Mouse (Mus musculus) ovary, adult 18-20 months (tissue): ENCODE measurements around the gene Fam186a.
"Not testable (repeated sequence)": the region's sequence is repeated elsewhere in the genome, so short reads cannot be mapped to it uniquely, and the experiment has no call there.

Experiments
- DNase-seq: peaks from one replicate; pipeline ENCODE4 v3.0.0; 2022; ENCODE audit warnings: low spot score, mixed read lengths

The Fam186a gene

DNA sequence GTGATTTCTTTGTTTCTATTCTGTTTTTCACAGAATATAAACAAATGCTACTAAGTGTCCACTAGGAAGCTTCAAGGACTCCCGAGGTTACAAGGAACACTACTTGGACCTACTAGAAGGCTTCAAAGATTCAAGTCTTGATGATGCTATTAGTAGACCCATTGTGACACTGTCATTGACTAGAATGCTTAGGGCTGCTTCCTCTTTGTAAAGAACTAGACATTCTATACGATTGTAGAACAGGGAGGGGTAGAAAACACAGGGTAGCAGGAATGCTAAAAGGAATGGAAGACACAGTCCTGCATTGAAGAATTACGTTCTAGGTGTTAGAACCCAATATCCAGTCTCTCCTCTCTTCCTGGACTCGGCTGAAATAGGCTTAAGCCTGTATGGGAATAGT is at the start of gene Fam186a:
Gene Fam186a (minus strand): TSS at position 101 of the 400 bp plus-strand sequence.
- DNase-seq = no peak

DNA sequence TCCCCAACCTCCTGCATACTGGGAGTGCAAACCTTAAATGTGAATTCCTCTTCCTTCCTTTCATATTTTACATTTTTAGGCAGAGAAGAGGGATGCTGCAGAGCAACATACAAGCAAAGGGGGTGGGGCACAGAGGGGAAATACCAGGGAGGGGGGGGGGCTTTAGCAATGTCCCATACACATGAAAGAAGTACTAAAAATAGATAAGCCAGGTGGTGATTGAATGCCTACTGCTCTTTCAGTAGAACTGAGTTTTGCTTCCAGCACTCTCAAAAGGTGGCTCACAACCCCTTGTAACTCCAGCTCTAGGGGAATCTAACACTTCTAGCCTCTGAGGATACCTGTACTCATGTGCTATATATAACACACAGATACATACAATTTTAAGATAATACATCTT is 39.3 kb upstream of the Fam186a start:
- DNase-seq = no peak

DNA sequence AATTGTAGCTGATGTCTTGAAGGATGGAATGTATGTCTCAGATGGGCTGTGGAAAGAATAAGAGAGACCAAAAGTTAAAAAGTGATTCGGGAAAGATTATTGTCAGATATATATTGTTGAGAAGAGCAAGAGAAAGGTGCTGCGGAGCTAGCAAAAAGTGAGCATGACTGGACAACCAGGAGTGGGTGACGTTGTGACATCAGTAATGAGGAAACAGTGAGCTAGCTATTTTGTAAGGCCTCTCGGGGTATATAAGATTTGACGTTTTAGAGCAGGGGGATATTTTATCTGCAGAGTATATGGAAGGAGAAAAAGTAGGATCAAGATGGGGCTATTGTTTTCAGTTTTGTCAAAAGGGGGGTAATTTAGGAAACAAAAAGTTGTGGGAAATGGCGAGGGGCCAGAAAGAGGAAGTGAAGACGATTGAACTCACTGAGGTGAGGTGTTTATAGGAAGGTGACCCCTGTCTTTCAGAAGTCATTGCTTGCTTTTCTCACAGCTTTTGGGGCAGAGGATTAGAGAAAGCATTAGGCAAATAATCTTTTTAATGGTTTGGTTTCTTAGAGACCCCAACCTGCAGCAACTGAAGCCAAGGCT is 37.9 kb upstream of the Fam186a start:
- no peak for DNase-seq

DNA sequence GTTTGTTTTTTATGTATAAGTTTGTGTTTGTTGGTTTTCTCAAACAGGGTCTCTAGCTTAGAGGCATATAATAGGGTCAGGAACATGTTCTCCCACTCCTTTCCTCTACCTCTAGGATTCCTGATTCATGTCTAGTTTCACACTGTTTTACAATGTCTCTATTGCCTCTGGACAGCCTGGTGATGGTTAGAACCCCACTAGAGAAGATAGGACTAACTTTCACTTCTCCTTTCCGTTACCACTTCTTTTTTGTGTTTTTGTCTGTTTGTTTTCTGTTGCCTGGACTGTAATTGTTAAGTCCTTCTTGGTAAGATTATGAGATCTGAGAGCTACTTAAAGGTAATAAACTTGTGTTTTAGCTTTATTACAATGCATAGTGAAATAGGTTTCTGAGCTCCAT is 32.5 kb upstream of the Fam186a start:
- no peak for DNase-seq

DNA sequence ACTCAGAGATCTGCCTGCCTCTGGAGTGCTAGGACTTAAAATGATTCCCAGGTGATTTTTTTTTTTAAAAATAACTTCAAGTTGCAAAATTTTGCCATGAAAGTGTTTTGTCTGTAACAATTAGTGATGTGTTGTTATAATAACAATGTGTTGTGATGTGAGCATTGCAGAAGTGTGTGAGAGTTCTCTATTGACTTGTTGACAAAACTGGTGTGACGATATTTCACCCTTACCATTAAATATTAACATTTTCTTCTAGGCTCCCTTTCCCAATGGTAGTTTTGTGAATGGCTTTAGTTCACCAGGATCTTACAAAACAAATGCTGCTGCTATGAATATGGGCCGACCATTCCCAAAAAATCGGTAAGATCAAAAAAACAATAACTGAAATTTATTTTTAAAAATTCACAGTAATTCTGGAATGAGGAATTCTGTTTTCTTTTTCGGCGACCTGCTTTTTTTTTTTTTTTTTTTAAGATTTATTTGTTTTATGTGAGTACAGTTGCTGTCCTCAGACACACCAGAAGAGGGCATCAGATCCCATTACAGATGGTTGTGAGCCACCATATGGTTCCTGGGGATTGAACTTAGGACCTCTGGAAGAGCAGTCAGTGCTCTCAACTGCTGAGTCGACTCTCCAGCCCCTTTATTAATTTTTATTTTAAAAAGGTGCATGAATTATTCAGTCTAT is 30.4 kb upstream of the Fam186a start:
- DNase-seq = no peak

DNA sequence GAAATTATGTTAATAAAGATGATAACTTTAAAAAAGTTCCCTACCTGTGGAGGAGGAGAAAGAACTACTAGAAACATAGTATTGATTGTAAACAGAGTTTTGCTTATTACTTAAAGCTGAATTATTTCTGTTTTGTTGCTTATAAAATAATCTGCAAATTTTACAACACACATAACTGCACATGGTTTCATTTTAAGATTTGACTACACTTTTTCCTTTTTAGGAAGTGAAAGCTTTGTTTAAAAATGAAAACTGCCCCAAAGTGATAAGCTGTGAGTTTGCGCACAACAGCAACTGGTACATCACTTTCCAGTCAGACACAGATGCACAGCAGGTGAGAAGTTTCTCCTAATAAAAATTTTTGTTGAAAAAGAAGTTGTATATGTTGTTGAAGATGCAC is 26.2 kb upstream of the Fam186a start:
- no peak for DNase-seq

DNA sequence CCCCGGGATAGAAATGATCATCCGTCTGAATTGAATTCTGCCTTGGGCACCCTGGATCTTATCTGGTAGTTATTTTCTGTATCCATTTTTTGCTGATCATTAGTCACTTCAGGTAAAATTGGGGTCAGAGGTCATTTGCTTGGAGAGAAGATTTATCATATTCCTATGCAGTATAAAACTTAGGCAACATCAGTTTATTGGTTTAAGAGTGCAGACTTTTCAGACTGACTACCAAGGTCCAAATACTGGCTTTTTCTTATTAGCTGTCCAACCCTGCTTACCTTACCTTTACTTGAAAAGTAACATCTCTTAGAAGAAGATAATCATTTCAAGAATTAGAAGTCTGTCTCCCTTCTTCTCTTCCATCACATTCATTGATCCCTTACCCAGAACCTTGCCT is 12.9 kb upstream of the Fam186a start:
- DNase-seq = no peak

DNA sequence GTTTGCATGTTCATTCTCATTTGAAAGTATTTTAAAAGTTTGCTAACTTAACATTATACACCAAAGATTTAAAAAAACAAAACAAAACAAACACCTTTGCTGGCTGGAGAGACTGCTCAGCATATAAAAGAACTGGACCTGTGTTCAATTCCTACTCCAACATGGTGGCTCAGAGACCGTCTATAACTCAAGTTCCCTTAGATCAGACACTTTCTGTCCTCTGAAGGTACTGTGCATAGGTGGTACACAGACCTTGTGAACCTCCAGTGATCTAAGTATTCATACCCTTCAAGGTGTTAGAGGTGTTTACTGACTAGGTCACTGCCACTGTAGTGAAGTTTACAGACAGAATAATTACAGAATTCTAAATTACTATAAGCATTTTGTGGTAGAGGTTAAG is 12.4 kb upstream of the Fam186a start:
- DNase-seq = no peak

DNA sequence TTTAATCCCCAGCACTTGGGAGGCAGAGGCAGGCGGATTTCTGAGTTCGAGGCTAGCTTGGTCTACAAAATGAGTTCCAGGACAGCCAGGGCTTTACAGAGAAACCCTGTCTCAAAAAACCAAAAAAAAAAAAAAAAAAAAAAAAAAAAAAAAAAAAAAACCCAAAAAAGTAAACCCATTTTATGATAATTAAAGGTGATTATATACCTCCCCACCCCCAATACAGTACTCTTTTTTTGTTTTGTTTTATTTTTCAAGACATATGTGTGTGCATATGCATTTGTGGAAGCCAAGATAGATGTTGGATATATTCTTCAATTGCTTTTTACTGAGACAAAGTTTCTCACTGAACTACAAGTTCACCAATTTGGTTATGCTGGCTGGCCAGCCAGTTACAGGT is 9.3 kb upstream of the Fam186a start:
- not testable (repeated sequence) for DNase-seq

DNA sequence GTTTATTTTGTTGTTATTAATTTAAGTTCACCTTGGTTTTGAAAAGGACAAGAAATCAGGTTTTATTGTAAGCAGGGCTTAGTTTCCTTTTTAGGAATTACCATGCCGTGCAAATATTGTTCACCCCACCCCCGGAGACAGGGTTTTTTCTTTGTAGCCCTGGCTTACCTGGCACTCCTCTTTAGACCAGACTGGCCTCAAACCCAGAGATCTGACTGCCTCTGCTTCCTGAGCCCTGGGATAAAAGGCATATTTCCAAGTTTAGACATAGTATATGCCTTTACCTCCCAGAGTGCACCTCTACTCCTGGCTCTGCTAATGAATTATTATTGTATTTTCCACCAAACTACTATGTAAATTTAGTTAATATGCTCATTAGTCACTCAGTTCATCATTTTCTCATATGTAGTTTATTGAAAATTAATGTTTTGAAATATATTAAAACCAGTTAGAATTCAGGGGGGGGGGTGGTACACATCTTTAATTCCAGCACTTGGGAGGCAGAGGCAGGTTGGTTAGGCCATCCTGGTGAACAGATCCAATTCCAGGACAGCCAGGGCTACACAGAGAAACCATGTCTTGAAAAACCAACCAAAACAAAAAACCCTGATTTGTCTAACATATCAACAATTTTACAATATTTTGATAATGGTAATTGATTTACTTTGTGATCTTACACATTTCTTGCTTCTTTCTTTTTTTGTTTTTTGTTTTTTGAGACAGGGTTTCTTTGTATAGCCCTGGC is 7.8 kb upstream of the Fam186a start:
- DNase-seq = no peak

DNA sequence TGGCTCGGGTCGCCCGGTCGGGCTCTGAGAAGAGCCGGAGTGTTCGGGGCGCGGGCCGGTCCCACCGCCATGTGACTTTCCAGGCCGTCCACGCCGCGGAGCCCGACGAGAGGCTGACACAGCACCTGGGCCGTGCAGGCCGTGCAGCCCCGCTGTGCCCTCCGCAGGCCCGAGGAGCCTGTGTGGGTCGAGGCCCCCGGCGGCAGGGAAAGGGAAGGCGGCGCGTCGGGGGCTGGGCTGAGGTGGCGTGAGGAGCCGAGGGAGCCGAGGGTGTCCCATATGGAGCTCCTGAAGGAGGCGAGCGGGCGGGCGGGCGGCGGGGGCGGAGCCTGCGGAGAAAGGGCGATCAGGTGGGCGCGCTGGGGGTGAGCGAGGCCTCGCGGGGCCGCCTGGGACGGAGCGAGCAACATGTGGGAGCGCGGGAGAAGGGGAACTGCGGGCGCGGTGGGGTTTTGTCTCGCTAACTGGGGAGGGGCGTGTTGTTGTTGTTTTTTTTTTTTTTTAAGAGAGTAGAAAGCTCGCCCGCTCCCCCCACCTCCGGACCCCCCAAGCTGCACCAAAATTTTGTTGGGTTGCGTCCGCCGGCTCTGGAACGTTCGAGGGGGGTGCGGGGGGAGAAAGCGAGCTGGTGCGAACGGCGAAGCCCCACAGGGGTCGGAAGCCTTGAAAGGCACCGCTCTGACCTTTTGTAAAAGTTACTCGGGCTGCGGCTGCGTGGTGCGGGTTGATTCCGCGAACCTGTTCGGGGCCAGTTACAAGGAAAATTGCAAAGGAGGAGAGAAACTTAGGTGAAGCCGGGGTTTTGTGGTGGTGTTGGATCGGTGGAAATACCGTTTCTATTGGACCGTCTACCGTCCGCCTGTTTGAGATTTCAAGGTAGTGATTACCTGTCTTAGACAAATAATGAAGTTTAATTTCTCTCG is 6.4 kb upstream of the Fam186a start:
- peak; percentile 42 for DNase-seq

DNA sequence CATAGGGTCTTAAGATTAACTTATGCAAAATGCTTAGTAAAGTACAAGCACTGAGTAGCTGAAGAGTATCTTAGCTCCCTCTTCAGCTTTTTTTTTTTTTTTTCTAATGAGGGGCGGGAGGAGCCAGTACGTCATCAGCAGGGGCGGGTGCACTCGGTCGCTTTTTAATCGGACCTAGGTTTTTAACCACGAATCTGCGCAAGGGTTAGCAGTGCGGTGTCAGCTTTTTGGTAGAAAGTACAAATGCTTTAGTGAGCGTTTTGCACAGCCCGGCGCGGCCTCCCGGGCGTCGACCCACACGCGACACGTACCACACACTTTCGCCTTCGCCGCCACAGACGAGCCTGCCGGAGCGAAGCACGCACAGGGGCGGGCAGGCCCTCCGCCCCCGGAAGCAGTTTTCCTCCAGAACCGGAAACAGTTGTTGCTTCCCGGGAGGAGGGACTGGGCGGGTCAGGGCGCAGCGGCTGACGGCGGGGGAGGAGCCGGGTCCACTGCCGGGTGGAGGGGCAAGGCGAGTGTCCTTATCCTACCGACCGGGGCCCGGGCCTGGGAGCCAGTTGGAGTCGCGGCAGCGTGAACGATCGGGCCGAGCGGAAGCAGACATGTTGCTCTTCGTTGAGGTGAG is 5.6 kb upstream of the Fam186a start:
- DNase-seq = peak; percentile 94

DNA sequence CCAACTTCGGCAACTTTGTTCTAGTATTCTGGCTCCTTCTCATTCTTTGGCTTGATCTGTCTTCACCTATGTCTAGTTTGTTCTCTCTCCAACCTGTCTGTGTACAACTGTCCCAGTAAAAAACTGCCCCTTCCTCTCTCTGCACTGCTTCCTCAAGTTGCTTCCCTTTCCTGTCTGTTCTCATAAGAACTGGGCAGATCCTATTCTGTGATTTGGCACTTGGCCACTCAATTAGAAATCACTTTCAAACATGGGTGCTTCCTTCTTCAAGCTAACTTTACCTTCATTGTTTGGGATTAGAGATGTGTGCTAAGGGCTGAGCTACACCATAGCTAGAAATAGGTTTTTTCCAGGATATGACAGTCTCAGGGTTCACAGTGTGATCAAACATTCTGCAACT is 3.7 kb upstream of the Fam186a start:
- no peak for DNase-seq

DNA sequence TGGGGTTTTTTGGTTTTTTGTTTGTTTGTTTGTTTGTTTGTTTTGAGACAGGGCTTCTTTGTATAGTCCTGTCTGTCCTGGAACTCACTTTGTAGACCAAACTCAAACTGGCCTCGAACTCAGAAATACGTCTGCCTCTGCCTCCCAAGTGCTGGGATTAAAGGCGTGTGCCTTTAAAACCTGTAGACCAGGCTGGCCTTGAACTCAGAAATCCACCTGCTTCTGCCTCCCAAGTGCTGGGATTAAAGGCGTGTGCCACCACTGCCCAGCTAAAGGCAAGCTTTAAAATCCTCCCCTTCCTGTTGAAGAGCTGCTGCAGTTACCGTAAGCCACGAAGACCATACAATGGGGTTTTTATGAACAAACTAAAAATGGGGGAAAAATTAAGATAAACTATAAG is 2.9 kb upstream of the Fam186a start, which contains the start of gene Larp4:
Gene Larp4 (plus strand): TSS at position 301 of the 400 bp plus-strand sequence.
- DNase-seq = not testable (repeated sequence)

DNA sequence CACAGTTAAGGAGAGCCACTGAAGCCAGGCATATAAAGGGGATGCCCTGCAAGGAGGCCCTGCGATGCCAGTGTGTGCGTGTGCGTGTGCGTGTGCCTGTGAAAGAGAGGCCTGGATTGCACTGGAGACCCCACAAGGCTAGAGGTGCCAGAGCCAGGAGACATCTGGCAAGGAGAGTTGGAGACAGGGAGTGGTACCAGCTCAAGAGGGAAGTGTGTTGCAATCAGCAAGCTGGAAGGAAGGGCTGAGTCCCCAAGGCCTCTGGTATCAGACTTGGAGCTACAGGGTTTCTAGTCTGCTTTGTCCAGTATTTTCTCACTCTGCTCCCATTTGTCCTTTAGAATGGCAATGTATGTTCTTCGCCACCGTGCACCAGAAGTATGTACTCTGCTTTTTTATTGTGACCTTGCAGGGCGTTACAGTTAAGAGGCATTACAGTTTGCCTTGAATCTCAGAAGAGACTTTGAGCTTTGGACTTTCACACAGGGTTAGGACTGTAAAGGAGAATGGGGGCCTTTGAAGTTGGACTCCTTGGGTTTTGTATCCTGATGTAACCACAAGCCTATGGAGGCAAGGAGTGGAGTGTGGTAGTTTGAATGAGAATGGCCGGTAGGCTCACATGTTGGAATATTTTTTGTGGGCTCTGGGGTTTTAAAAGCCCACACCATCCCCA is 1.6 kb downstream of the Fam186a start:
- DNase-seq = no peak

DNA sequence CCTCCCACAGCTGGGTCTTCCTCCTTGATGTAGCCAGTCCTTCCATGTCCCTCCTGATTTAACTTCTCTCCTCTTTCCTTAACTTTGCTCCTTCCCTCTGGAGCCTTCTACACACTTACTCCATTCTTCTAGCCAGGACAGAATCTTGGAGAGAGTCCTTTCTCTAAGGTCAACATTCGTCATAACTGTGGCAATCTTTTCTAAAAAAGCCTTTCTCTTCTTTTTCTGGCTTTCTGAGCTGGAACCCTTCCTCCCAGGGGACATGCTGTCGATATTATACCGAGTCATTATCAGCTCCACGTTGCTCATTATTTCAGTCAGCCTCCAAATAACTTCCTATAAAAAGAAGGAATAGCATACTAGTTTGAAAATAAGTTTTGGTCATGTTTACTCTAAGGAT is 11.5 kb downstream of the Fam186a start:
- no peak for DNase-seq

DNA sequence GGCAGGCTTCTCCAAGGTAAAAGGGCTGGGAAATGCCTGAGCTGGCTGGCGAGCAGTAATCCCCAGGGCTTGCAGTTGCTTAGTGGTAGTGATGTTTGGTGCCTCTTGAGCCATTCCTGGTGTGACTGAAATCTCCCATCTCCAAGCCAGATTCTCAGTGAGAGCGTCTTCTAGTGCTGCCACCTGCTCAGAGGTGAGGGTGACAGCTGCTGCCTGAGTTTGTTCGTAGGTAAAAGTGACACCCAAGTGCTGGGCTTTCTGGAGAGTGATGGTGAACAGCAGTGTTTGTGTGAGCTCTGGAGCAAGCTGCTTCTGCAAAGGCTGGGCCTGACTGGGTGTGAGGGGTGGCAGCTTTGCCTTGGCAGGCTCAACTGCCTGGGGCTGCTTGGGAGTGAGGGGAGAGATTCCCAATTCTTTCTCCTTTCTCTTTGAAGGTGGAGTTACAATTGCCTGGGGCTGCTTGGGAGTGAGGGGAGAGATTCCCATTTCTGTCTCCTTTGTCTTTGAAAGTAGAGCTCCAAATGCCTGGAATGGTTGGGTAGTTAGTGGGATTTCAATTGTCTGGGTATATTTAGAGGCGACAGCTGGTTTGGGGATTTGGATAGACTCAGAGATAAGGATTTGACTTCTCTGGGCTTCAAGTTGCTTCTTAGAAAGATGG is 25.8 kb downstream of the Fam186a start:
- no peak for DNase-seq

DNA sequence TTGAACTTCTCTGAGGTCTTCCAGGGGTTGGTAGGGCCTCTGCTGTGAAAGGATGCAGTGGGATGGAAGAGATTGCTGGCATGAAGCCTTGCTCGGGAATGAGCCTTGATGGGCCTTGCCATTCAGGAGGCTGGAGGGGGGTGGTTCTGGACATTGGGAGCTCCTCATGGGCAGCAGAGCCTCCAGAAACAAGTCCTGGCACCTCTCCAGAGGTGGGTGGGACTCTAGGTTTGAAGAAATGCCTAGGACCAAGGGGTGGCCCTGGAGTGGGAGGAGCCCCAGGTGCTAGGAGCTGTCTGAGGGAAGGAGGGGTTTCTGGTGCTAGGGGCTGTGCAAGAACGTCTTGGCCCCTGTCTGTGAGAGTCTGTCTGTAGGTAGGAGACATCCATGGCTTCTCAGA is 26.4 kb downstream of the Fam186a start:
- DNase-seq = no peak

DNA sequence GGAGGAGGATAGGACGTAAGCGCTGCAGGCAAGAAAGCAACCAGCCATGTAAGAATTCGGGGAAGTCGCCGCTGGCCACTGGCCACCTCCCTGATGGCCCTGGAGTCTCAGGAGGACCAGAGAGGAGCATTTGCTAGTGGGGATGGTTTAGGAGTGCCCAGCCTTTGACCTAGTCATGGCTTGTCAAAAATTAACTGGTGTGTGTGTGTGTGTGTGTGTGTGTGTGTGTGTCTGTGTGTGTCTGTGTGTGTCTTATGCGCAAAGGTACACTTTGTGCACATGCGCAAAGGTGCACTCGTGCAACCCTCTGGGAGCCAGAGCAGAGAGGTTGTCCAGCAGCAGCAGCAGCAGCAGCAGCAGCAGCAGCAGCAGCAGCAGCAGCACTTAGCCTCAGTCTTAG is 29.0 kb downstream of the Fam186a start:
- no peak for DNase-seq

DNA sequence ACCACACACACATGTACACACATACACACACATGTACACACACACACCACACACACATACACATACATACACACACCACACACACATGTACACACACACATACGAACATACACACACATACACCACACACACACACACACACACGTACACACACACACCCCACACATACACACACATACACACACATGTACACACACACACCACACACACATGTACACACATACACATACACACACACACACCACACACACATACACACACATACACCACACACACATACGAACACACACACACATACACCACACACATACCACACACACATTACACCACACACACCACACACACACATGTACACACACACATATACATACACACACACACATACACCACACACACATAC is 30.2 kb downstream of the Fam186a start:
- DNase-seq = no peak

DNA sequence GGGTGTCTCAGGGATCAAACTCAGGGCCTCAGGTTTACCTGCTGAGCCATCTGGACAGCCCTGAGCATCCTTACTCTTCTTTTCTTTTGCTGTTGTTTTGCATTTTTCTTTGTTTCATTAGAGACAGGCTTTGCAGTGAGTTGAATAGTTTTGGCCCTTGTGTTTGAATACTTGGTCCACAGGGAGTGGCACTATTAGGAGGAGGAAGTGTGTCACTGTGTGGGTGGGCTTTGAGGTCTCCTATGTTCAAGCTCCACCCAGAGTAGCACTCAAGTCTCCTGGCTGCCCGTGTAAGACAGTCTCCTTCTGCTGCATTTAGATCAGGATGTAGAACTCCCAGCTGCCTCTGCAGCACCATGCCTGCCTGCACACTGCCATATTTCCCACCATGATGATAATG is 32.4 kb downstream of the Fam186a start:
- no peak for DNase-seq
